In the genomic region with DNA sequence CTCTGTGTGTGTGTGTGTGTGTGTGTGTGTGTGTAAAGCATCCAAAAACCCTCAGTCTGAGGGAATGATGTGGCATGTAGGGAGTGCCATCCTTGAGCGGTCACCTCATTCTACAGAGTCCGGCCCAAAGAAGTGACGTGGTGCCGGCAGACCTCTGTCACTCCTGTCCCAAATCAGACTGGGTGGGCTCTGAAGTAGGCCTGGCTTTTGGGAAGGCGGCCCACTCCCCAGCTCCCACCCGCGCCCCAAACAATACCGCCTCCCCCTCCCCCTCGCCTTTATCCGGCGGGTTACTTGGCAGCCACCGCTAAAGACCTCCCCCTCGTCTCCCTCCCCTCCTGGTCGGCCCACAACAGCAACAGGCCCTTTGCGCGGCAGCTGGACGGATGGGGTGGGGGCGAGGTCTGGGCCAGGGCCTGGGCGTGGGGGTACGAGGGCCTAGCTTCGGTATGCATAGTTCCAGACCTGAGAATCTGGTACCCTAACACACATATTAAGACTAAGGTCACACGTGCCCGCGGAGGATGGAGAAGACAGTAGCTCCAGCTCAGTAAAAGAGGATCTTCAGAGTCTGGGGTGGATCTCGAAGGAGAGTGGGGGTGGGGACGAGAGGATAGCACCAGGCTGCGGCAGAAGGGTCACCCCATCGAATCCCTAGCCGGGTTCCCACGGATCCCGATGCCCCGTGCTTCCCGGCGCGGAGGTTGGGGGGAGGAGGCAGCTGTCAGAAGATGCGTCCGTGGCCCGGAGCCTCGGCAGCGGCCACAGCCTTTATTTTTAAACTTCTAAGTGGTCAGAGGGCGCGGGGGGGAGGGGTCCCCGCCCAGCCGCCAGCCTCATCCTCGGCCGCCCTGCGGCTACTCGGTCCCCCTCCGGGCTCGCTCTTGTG, we compare ENCODE assay signal across 1 mouse cellular context.
TF ChIP-seq lines count a peak whose summit lies in the region.

No protein-coding gene starts in this region.

TF ChIP-seq in MEL, 35 proteins besides CTCF, POLR2A, EP300 and RAD21:
- TF ChIP-seq MXI1 (IDR thresholded peaks at IDR 0.05; ENCODE audit: low read depth, low read length) (peak; percentile 35; the same call in 1 of the 2 replicates), SIN3A (IDR thresholded peaks at IDR 0.05; ENCODE audit: low read length) (peak; percentile 54), ZC3H11A (IDR thresholded peaks at IDR 0.05; ENCODE audit: low read depth, low read length) (no peak)
